Mouse (Mus musculus) cerebellum, postnatal 4 days (tissue): Measurements from ENCODE around the gene Zfp64.
A peak's percentile ranks its signal among the peaks of the same experiment; 100 is the strongest.

Source experiments
- DNase-seq, 2 experiments: peaks; one replicate each; pipeline ENCODE4 v3.0.0; 2022; ENCODE audit warnings: low spot score in 2 of 2, mixed read lengths in 1 of 2

Gene Zfp64

GRCm38 (mm10) chr2:168948506-168948905 lies 6.9 kb downstream of the Zfp64 start:
- no peak for DNase-seq

DNA sequence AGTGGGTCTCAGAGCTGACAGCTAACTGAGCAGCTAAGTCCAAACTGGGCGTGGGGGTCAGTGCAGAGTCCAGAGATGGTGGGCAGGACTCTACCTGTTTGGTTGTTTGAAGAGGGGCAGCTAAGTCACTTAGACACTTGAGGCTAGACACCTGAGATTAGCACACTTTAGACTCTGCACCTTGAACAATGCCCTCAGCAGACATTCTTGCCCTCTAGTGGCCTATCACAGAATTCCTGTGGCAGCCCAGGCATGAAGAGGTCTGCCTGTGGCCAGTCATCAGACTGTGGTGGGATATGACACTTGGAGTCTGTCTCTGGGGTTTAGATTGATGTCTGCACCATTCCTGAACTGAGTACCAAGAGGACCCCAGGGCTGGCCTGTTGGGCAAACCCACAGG lies 7.7 kb downstream of the Zfp64 start:
- DNase-seq: no peak

GRCm38 (mm10) chr2:168944011-168944410 lies 11.4 kb downstream of the Zfp64 start:
- no peak for DNase-seq

DNA sequence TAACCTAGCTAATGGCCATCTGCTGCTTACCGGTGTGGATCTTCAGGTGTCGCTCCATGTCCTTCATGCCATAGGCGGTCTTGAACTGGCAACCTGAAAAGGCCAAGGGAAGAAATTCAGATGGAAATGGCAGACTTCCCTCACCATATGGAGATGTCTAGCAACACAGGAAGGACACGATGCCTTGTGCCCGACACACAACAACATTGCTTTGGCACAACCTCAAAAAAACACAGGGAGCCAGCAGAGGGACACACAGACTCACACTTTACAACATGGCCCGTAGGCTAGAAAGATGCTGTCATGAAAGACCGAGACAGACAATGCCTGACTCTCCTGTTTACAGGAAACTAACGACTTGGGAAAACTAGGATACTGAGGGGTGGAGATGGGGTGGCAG lies 15.4 kb downstream of the Zfp64 start:
- DNase-seq: no peak

DNA sequence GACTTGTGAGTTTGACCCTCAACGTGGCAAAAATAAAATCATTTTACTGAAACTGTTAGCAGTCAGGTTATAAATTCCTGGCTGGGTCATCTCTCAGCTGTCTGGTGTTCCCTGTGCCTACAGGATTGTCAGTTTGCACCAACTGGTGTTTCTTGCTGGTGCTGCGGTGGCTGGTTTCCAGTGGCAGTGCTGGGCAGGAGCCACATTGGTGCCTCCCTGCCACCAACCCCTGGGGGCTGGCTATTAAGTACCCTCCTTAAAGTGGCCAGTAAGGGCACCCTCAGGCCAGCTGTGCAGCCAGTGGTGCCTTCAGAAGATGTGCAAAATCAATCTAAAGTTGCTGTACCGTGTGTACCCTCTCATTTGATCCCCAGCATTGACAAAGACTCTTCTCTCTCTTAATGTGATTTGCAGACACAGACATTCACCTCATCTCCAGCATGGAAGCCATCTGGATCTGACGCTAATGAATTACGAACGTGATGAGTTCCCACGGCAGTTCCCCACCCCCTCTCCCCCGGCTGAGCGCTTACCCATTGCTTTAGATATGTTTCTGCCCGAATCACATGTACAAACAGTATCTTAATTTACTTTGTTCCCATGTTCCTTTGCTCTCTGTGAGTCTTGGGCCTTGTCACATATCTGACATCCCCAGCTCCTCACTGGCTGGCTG lies 16.0 kb downstream of the Zfp64 start:
- DNase-seq: no peak

DNA sequence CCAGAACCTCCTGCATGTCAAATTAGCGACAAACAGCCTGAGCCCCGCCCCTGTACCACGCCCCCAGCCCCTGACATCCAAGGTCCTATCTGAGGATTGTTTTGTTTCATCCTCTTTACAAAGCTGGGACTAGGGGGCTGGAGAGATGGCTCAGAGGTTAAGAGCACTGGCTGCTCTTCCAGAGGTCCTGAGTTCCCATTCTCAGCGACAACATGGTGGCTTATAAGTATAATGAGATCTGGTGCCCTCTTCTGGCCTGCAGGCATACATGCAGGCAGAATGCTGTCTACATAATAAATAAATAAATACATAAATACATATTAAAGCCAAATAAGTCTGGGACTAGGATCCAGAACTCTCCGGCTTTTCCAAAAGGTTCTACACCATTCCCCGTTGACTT lies 18.5 kb downstream of the Zfp64 start:
- no peak for DNase-seq

- no peak for DNase-seq
These were observed 20.2 kb downstream of the Zfp64 start for GRCm38 (mm10) chr2:168935165-168935564.

DNA sequence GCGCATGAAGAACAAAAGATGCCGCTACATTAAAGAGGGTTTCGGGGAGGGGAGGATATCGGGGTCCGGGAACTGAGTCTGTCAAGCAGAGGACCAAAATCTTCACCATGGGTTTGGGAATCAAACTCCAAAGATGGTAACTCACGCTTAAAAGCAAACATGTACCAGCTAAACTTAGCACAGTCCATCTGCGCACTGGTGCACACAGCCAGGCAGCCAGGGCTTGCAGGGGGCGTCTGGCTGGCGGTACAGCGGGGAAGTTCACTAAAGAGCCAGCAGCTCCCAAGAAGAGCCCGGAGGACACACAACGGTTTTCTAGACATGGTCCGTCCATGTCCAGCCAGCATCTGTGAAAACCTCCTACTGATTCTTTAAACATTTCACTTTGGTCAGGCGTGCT lies 23.7 kb downstream of the Zfp64 start:
- no peak for DNase-seq

DNA sequence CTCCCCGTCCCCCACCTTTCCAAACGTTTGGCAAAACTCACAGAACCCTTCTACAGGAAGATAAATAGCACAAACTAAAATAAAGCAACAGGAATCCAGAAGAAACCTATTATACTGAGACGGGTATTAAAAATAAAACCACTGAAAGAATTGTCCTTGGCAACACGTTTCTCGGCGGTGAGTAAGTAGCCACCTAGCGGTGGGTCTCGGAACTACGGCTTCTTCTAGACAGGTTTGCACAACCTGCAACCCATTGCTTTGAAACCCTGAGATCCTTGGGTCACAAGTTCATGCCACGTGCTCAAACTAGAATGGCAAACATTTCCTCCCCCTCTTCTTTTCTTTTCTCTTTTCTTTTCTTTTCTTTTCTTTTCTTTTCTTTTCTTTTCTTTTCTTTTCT lies 25.7 kb downstream of the Zfp64 start:
- peak in 1 of 2 experiments; percentile 77 for DNase-seq

DNA sequence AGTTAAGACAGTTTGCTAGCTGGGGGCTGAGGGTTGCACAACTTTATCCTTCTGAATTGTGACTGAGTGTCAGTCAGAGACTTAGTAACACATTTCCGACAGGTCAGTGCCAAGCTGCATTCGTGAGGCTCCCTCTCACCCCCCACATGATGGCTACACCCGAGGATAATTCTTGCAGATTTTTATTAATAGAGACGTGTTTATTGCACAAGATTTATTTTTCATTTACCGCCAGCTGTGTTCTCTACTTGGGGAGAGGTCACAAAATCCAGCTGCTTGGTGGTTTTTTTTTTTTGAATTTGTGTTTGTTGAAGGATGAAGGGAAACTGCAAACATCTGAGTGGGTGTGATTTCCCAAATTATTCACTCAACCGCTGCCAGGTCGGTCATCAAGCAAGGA lies 28.0 kb downstream of the Zfp64 start:
- no peak for DNase-seq

- DNase-seq: no peak
These were observed 29.1 kb downstream of the Zfp64 start for GRCm38 (mm10) chr2:168926257-168926810.

- peak in 1 of 2 experiments; percentile 64 for DNase-seq
These were observed 31.7 kb downstream of the Zfp64 start for GRCm38 (mm10) chr2:168923706-168924105.

DNA sequence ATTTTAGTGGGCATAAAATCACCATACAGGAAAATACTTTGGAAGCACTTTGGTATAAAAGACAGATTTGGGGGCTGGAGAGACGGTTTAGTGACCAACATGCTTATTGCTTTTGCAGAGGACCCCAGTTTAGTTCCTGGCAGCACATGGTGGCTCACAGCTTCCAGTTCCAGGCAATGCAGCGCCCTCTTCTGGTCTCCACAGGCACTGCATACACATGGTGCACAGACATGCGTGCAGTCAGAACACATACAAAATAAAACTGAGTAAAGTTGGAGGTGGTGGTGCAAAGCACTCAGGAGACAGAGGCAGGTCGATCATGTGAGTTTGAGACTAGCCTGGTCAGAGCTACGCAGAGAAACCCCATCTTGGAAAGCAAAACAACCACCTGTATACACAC lies 32.9 kb downstream of the Zfp64 start:
- no peak for DNase-seq

- no peak for DNase-seq
These were observed 35.4 kb downstream of the Zfp64 start for GRCm38 (mm10) chr2:168920007-168920406.

DNA sequence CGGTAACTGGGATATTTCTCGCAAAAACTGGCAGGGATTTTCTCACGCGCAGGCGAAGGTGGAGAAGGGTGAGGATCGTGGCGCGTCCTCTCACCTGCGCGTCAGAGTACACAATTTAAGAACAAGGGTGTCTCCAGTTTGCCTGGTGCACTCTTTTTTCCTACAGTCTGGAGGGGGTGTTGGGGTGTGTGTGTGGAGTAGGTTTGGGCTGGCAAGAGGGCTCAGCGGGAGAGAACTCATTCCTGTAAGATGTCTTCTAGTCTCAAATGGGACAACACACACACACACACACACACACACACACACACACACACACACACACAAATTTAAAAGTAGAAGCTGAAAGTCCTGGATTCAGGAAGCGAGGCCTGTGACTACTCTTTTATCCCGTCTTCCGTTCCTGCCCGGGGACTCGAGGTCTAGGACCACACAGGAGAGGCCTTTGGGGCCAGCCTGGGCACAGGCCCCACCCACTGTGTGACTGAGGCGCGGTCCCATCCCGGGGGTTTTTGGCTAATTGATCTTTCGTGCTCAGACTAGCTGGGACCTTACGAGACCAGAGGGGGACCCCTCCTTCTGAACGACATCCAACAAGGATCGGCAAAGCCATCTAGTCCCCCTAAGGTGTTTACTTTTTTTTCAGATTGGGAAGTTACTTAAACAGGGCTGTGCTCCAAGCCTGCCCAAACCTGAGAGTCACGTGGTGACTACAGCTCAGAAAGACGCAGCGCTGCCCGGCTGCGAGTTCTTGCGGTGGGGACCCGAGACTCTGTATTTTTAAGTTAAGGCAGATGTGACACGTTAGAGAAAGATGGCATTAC lies 42.3 kb downstream of the Zfp64 start:
- no peak for DNase-seq

DNA sequence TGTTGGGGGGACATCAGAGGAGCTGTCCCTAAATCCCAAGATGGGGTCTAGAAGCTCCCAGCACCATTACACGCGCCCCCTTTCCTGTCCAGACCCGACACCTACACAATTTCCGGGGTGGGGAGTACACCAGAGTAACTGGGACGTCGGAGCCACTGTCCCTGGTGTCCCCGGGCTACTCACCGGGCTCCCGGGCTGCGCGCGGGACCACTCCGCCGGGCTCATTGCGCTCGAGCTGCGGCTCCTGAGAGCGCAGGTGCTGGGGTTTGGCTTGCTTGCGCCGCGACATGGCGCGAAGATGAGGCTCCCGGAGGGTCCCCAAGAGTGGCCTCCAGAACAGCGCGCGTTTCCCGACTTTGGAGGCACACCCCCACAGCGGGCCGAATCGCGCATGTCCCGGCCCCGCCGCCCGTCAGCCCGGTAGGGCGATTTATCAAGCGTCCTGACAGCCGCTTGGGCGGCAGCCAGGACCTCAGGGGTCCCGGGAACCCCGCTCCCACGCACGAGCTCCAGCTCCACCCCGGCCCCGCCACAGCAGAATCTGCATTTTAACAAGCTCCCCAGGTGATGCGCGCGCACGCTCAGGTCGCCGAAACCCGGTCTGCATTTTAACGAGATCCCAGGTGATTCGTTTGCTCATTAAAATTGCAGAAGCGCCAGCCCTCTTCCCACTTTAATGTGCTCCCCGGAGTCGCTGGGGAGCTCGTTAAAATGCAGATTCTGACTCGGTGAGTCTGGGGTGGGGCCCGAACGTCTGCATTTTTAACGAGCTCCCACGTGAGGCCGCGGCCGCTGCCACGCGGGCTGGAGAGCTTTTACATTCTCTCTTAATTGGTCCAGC lies 43.1 kb downstream of the Zfp64 start:
- DNase-seq: no peak

GRCm38 (mm10) chr2:168911527-168911926 lies 43.9 kb downstream of the Zfp64 start:
- DNase-seq: no peak

- no peak for DNase-seq
These were observed 49.4 kb downstream of the Zfp64 start for GRCm38 (mm10) chr2:168906022-168906421.

DNA sequence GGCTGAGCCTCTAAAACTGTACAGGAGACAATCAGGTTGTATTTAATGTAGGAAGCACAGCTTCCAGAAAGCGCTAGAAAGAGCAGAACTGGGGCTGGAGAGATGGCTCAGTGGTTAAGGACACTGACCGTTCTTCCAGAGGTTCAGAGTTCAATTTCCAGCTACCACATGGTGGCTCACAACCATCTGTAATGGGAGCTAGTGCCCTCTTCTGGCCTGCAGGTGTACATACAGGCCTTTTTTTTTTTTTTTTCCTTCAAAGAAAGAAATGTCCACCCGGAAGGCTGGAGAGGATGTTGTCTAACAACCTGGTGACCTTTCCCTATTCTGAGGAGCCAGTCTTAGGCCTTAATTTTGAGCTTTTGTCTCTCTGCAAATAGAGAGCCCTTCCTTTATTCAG lies 50.5 kb downstream of the Zfp64 start:
- DNase-seq: no peak

GRCm38 (mm10) chr2:168904188-168904587 lies 51.2 kb downstream of the Zfp64 start:
- peak in 1 of 2 experiments; percentile 53 for DNase-seq

- no peak for DNase-seq
These were observed 52.8 kb downstream of the Zfp64 start for GRCm38 (mm10) chr2:168902634-168903033.

- DNase-seq: no peak
These were observed 57.5 kb downstream of the Zfp64 start for GRCm38 (mm10) chr2:168897906-168898305.
